Mouse (Mus musculus): ENCODE results near the gene Clec1a. TPM values are rescaled to one million over a fixed set of nuclear protein-coding genes. Genes with fewer than 3 reads are reported as not detected.
"Not testable (repeated sequence)": the region's sequence is repeated elsewhere in the genome, so short reads cannot be mapped to it uniquely, and the experiment has no call there.

Gene Clec1a
- total RNA-seq (2014; rRNA removed) (3.2 and 3.5 TPM in 2 replicates), polyA plus RNA-seq (2012; rRNA removed) (0.20 and 0.34 TPM in 2 replicates)

GRCm38 (mm10) chr6:129451411-129452039, at the start of gene Clec1a:
Clec1a (minus strand) TSS chr6:129452000.
- WGBS: 64% methylated on average over 13 of the region's 13 CpGs
- H3K4me3 ChIP-seq (ENCODE audit: insufficient read depth, low read depth, low read length): peak within 1 kb of the TSS; percentile 54
- no peaks in the 10 kb centered on the region for H3K27me3 ChIP-seq (ENCODE audit: control insufficient read depth, insufficient read depth, low read length)
- peak within 1 kb of the TSS; percentile 82 for H3K27ac ChIP-seq (replicated peaks; ENCODE audit: insufficient read depth, low read depth, low read length)
- peak within 1 kb of the TSS; percentile 86 for H3K9ac ChIP-seq (ENCODE audit: low read depth, low read length)
- H3K36me3 ChIP-seq (ENCODE audit: control insufficient read depth, insufficient read depth, low read length): no peaks in the 10 kb centered on the region
- TF ChIP-seq POLR2A (IDR thresholded peaks at IDR 0.05; ENCODE audit: extremely low read depth, insufficient read depth, low read length): no peak
- no peak for TF ChIP-seq CTCF (IDR thresholded peaks at IDR 0.05; ENCODE audit: low read depth, low read length)
- no peak for DNase-seq (ENCODE audit: extremely low read depth, low read depth, low spot score)
- no peaks in the 10 kb centered on the region for H3K4me1 ChIP-seq (ENCODE audit: control insufficient read depth, insufficient read depth, low read length)
- no peaks in the 10 kb centered on the region for H3K79me2 ChIP-seq (ENCODE audit: control insufficient read depth, insufficient read depth, low read length)

DNA sequence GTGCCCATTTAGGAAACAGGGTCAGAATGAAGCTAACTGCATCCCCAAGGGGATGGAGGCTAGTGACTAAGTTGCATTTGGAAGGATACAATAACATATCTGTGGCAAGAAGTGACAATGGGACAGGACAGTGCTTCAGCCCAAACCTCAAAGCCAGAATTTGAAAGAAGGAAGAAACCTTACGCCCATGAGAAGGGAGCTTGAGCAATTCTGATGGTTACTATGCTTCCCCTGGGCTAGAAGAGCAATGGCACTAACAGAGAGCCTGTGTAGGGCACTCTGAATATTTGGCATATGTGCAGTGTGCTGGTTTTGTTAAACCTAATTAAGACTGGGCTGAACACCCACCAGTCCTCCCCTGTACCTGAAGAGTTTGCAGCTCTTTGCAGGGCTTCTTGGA, 47.7 kb upstream of the Clec1a start:
- H3K4me1 ChIP-seq (ENCODE audit: control insufficient read depth, insufficient read depth, low read length); H3K27me3 ChIP-seq (ENCODE audit: control insufficient read depth, insufficient read depth, low read length); H3K36me3 ChIP-seq (ENCODE audit: control insufficient read depth, insufficient read depth, low read length); H3K79me2 ChIP-seq (ENCODE audit: control insufficient read depth, insufficient read depth, low read length); H3K27ac ChIP-seq (replicated peaks; ENCODE audit: insufficient read depth, low read depth, low read length); DNase-seq (ENCODE audit: extremely low read depth, low read depth, low spot score); H3K9ac ChIP-seq (ENCODE audit: low read depth, low read length); H3K4me3 ChIP-seq (ENCODE audit: insufficient read depth, low read depth, low read length): not testable (repeated sequence)
- 93% methylated on average over 1 of the region's 1 CpGs for WGBS

GRCm38 (mm10) chr6:129497345-129498218, 45.8 kb upstream of the Clec1a start:
- DNase-seq (ENCODE audit: extremely low read depth, low read depth, low spot score): peak; percentile 30

DNA sequence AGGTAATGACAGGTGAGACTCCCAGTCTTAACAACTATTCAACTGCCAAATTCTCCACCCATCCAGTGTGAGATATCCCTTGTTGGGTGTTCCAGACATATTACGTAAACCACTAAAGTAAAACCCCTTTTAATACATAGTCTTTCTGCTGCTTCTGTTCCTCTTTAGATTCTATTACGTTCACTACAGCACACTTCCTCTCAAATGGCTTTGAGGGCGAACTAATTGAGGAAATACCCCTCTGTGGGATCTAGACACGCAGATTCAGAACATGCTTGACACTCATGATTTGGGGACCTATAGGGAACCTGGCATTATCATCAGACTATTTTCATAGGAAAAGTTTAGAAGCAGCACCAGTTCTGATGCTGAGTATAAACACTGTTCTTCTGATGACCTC, 43.1 kb upstream of the Clec1a start:
- no peaks in the 10 kb centered on the region for H3K4me1 ChIP-seq (ENCODE audit: control insufficient read depth, insufficient read depth, low read length)
- TF ChIP-seq CTCF (IDR thresholded peaks at IDR 0.05; ENCODE audit: low read depth, low read length) (no peak), POLR2A (IDR thresholded peaks at IDR 0.05; ENCODE audit: extremely low read depth, insufficient read depth, low read length) (no peak)
- H3K79me2 ChIP-seq (ENCODE audit: control insufficient read depth, insufficient read depth, low read length): no peaks in the 10 kb centered on the region
- WGBS: 90% methylated on average over 4 of the region's 4 CpGs
- DNase-seq (ENCODE audit: extremely low read depth, low read depth, low spot score): no peak
- no peak overlapping the region for H3K4me3 ChIP-seq (ENCODE audit: insufficient read depth, low read depth, low read length)
- no peaks in the 10 kb centered on the region for H3K27me3 ChIP-seq (ENCODE audit: control insufficient read depth, insufficient read depth, low read length)
- no peak overlapping the region for H3K27ac ChIP-seq (replicated peaks; ENCODE audit: insufficient read depth, low read depth, low read length)
- no peak overlapping the region for H3K9ac ChIP-seq (ENCODE audit: low read depth, low read length)
- no peaks in the 10 kb centered on the region for H3K36me3 ChIP-seq (ENCODE audit: control insufficient read depth, insufficient read depth, low read length)

More at GRCm38 (mm10) chr6:129497345-129498218, 45.8 kb upstream of the Clec1a start:
- WGBS: 38% methylated on average over 3 of the region's 3 CpGs
- TF ChIP-seq CTCF (IDR thresholded peaks at IDR 0.05; ENCODE audit: low read depth, low read length) (no peak), POLR2A (IDR thresholded peaks at IDR 0.05; ENCODE audit: extremely low read depth, insufficient read depth, low read length) (no peak)
- Histone ChIP-seq H3K27me3 (ENCODE audit: control insufficient read depth, insufficient read depth, low read length) (no peaks in the 10 kb centered on the region), H3K27ac (replicated peaks; ENCODE audit: insufficient read depth, low read depth, low read length) (no peak overlapping the region), H3K79me2 (ENCODE audit: control insufficient read depth, insufficient read depth, low read length) (no peaks in the 10 kb centered on the region), H3K4me1 (ENCODE audit: control insufficient read depth, insufficient read depth, low read length) (no peaks in the 10 kb centered on the region), H3K9ac (ENCODE audit: low read depth, low read length) (no peak overlapping the region), H3K36me3 (ENCODE audit: control insufficient read depth, insufficient read depth, low read length) (no peaks in the 10 kb centered on the region), H3K4me3 (ENCODE audit: insufficient read depth, low read depth, low read length) (no peak overlapping the region)

DNA sequence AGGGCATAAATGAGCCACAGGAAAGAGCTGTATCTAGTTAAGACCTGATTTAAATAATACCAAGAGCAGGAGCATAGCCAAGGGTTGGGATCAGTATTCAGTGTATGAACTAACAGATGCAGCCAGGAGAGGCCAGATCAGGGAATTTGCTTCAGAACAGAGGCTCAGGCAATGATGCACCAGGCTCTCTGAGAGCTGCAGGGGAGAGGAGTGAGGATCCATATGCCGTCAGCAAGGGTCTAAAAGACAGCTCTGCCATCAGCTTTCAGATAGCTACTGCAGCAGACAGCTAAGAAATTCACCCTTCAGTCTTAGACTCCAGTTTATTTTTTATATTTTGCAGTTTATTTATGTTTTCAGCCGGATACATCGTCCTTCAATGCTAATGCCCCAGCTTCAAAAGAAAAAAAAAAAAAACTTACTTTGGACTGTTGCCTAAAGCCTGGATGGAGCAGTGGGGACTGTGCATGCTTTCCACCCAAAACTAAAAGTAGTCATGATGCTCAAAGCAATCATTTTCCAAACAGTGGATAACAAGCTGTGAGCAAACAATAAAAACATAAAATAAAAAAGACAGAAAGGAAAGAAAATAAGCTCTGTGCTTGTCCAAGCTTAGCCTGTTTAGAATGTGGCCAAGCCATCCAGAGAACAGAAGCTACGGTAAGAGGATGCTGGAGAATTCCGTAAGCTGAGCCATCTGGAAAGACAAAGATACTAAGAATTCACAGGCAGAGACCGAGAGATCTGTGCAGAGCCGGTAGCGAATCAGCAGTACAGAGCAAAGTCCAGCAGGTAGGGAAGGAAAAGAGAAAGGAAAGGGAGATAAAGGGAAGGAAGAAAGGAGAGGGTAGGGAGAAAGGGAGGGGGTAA, 28.5 kb upstream of the Clec1a start:
- no peak overlapping the region for H3K9ac ChIP-seq (ENCODE audit: low read depth, low read length)
- no peaks in the 10 kb centered on the region for H3K79me2 ChIP-seq (ENCODE audit: control insufficient read depth, insufficient read depth, low read length)
- no peaks in the 10 kb centered on the region for H3K36me3 ChIP-seq (ENCODE audit: control insufficient read depth, insufficient read depth, low read length)
- H3K4me1 ChIP-seq (ENCODE audit: control insufficient read depth, insufficient read depth, low read length): peaks cover 5% of the 10 kb centered on the region; the same call in 1 of the 2 replicates
- H3K4me3 ChIP-seq (ENCODE audit: insufficient read depth, low read depth, low read length): no peak overlapping the region
- 70% methylated on average over 8 of the region's 8 CpGs for WGBS
- DNase-seq (ENCODE audit: extremely low read depth, low read depth, low spot score): no peak
- H3K27me3 ChIP-seq (ENCODE audit: control insufficient read depth, insufficient read depth, low read length): no peaks in the 10 kb centered on the region
- TF ChIP-seq POLR2A (IDR thresholded peaks at IDR 0.05; ENCODE audit: extremely low read depth, insufficient read depth, low read length) (no peak), CTCF (IDR thresholded peaks at IDR 0.05; ENCODE audit: low read depth, low read length) (no peak)
- no peak overlapping the region for H3K27ac ChIP-seq (replicated peaks; ENCODE audit: insufficient read depth, low read depth, low read length)

All from liver, adult 2 months (tissue).